Mouse (Mus musculus): Measurements from ENCODE around the gene 4921517D22Rik. TPM values are rescaled to one million over a fixed set of nuclear protein-coding genes. Genes with fewer than 3 reads are reported as not detected.

Gene 4921517D22Rik
- polyA plus RNA-seq, 1 experiment from 2014 or later: not detected

DNA sequence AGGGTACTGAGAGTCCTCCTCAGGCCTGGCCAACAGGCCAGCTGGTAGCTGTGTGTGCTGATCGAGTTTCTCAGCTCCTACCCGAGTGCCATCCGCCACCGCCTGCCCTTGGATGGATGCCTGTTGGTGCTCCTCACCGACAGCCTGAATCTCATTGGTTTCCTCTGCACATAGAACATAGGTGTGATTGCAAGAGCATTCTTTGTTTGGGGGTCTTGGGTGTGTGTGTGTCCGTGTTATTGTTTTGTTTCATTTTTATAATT lies 53.8 kb downstream of the 4921517D22Rik start:
- peak; percentile 15; the same call in 1 of the 2 replicates for ATAC-seq (ENCODE audit: insufficient number of reproducible peaks, insufficient read depth, low FRiP score, low TSS enrichment, low read depth)
- no peak overlapping the region for H3K9ac ChIP-seq
- H3K4me1 ChIP-seq: no peaks in the 10 kb centered on the region
- H3K27ac ChIP-seq: no peak overlapping the region
- H3K27me3 ChIP-seq: no peaks in the 10 kb centered on the region
- WGBS: 88% methylated on average over 6 of the region's 6 CpGs
- H3K4me3 ChIP-seq: no peak overlapping the region
- peaks cover 65% of the 10 kb centered on the region for H3K36me3 ChIP-seq
- no peaks in the 10 kb centered on the region for H3K9me3 ChIP-seq
- H3K4me2 ChIP-seq: no peak overlapping the region

DNA sequence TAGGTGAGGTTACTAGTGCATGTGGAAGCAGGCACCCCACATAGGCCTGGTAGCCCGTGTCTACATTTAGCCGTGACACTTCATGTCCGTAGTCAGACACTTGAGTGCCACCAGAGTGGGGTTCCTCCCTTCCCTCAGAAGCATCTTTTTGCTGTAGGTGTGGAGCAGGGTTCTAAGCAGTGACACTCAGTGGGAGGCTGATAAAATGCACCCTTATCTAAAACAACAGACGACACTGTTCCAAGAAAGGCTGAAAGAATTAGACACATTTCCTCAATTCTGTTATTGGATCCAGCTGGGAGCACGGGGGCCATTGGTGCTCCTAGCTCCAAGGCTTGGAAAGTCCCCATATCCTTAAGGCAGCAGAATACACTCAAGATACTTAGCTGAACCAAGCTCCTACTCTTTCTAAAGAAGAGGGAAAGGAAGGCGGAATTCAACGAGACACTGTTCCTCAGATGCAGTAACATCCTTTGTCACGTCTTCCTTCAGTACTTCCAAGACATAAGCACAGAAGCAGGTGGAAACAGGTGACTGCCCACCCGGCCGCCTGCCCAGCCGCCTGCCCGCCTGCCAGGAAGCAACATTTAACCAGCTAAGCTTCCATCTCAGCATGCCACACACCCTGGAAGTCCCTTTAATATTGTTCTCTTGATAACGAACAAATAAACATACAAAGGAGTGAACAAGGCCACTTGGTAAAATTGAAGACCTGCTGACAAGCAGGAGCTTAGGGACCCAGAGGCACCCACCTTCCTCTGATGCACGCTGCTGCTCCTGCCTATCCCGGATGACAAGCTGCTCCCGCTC lies 54.3 kb downstream of the 4921517D22Rik start:
- peaks cover 65% of the 10 kb centered on the region for H3K36me3 ChIP-seq
- H3K4me3 ChIP-seq: no peak overlapping the region
- no peak for ATAC-seq (ENCODE audit: insufficient number of reproducible peaks, insufficient read depth, low FRiP score, low TSS enrichment, low read depth)
- no peaks in the 10 kb centered on the region for H3K27me3 ChIP-seq
- no peak overlapping the region for H3K27ac ChIP-seq
- no peaks in the 10 kb centered on the region for H3K9me3 ChIP-seq
- no peak overlapping the region for H3K9ac ChIP-seq
- H3K4me1 ChIP-seq: no peaks in the 10 kb centered on the region
- H3K4me2 ChIP-seq: no peak overlapping the region
- 82% methylated on average over 16 of the region's 16 CpGs for WGBS

DNA sequence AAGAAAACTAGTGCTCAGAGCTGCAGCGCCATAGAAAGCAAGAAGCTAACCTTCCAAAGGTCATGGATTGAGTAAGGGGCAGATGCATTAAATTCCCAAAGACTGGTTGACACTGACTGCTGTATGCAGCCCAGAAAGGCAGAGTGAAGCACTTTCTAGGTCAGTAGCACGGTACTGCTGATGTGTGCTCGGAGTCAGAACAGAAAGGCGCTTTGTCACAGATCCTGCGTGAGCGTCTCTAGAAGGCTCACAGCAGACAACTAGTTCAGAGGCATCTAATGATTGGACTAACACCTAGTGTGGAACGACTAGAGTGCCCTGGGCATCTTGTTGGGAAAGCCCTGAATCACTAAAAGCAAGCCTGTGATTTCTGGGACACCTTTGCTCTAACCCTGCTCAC lies 56.1 kb downstream of the 4921517D22Rik start:
- 89% methylated on average over 7 of the region's 7 CpGs for WGBS
- no peak for ATAC-seq (ENCODE audit: insufficient number of reproducible peaks, insufficient read depth, low FRiP score, low TSS enrichment, low read depth)
- H3K36me3 ChIP-seq: peaks cover 81% of the 10 kb centered on the region

More for the DNA sequence above, 56.1 kb downstream of the 4921517D22Rik start:
- Histone ChIP-seq H3K4me3 (no peak overlapping the region), H3K9me3 (no peaks in the 10 kb centered on the region), H3K4me2 (no peak overlapping the region), H3K4me1 (no peaks in the 10 kb centered on the region), H3K27me3 (no peaks in the 10 kb centered on the region), H3K27ac (no peak overlapping the region), H3K9ac (no peak overlapping the region)

Other genes with a start within 250 kb of the 4921517D22Rik start
- gene Agtpbp1, start 108.9 kb downstream of the 4921517D22Rik start, polyA plus RNA-seq (2015; fragmentation: Nextera tagmentation; extraction: Ambion mirVana): 17.6 and 18.0 TPM in 2 replicates
- gene Naa35, start 108.8 kb downstream of the 4921517D22Rik start, polyA plus RNA-seq (2015; fragmentation: Nextera tagmentation; extraction: Ambion mirVana): 112 and 120 TPM in 2 replicates
- gene Golm1, start 18.3 kb downstream of the 4921517D22Rik start, polyA plus RNA-seq (2015; fragmentation: Nextera tagmentation; extraction: Ambion mirVana): 44.7 and 46.0 TPM in 2 replicates
- 0.04 and 0.20 TPM in 2 replicates for gene Spata31d1a, start 16.2 kb upstream of the 4921517D22Rik start, polyA plus RNA-seq (2015; fragmentation: Nextera tagmentation; extraction: Ambion mirVana)
- not detected in 2 replicates for gene Spata31d1b, start 18.2 kb upstream of the 4921517D22Rik start, polyA plus RNA-seq (2015; fragmentation: Nextera tagmentation; extraction: Ambion mirVana)
- not detected in 2 replicates for gene Spata31d1d, start 37.6 kb upstream of the 4921517D22Rik start, polyA plus RNA-seq (2015; fragmentation: Nextera tagmentation; extraction: Ambion mirVana)
- not detected in 2 replicates for gene 1700014D04Rik, start 52.6 kb upstream of the 4921517D22Rik start, polyA plus RNA-seq (2015; fragmentation: Nextera tagmentation; extraction: Ambion mirVana)
- 115 and 116 TPM in 2 replicates for gene Isca1, start 75.7 kb upstream of the 4921517D22Rik start, polyA plus RNA-seq (2015; fragmentation: Nextera tagmentation; extraction: Ambion mirVana)
- not detected in 2 replicates for gene Gm49354, start 88.1 kb upstream of the 4921517D22Rik start, polyA plus RNA-seq (2015; fragmentation: Nextera tagmentation; extraction: Ambion mirVana)
- 51.8 and 54.2 TPM in 2 replicates for gene Tut7, start 129.0 kb upstream of the 4921517D22Rik start, polyA plus RNA-seq (2015; fragmentation: Nextera tagmentation; extraction: Ambion mirVana)